Comparison of ENCODE assay signal across 19 mouse cellular contexts in genomic region chr3:115646993-115647392, GRCm38 (mm10).
DNase-seq lines count a peak whose midpoint lies in the region; ATAC-seq lines count a peak whose summit lies in the region.
"Had no signal": no experiment of that assay in that cellular context is flagged by ENCODE, and none has a peak within 500 bp of the region (broad histone marks: within the 10 kb centered on the region; RNA-seq: fewer than 3 reads in every experiment).

No protein-coding gene starts in this region.

- H3K4me3 ChIP-seq in forebrain, embryonic 11.5 days (ENCODE audit: low read depth, low read length): no peak overlapping the region
- no peak overlapping the region for H3K4me3 ChIP-seq in hindbrain, embryonic 14.5 days (replicated peaks; ENCODE audit: low read length)
- H3K4me3 ChIP-seq: erythroblast, embryonic 14.5 days; liver, embryonic 13.5 days; midbrain, embryonic 12.5 days had no signal

- WGBS in forebrain, embryonic 11.5 days: 72% methylated on average over 7 of the region's 7 CpGs
- WGBS in hindbrain, embryonic 14.5 days: 67% methylated on average over 7 of the region's 7 CpGs

- DNase-seq in kidney, adult 9 months: peak; percentile 17
- no peak for DNase-seq in kidney, adult 18-20 months
- DNase-seq in NIH3T3 (ENCODE audit: low read depth): peak; percentile 57
- peak; percentile 22 for DNase-seq in fibroblast of lung, adult 2 months (ENCODE audit: low read depth)
- DNase-seq in heart, postnatal 14 days: peak; percentile 14 to 30
- DNase-seq in right cerebral cortex, postnatal 10 days (ENCODE audit: low spot score in 2 of 2): no peak
- no peak for DNase-seq in forebrain, embryonic 11.5 days (ENCODE audit: low spot score)
- DNase-seq in hindbrain, embryonic 14.5 days (ENCODE audit: low spot score): no peak
- DNase-seq: cerebellum, postnatal 14 days; gastrocnemius, postnatal 36 days; liver, embryonic 13.5 days; lung, postnatal 10 days; right cerebral cortex, adult 18-20 months; thymus, postnatal 25 days had no signal

- no peaks in the 10 kb centered on the region for H3K9me3 ChIP-seq in forebrain, embryonic 11.5 days (ENCODE audit: control insufficient read depth, low read length)
- H3K9me3 ChIP-seq in hindbrain, embryonic 14.5 days (ENCODE audit: control insufficient read depth, low read length): no peaks in the 10 kb centered on the region
- H3K9me3 ChIP-seq: liver, embryonic 13.5 days; midbrain, embryonic 12.5 days had no signal

- H3K9ac ChIP-seq in forebrain, embryonic 11.5 days (ENCODE audit: low read length): no peak overlapping the region
- H3K9ac ChIP-seq in hindbrain, embryonic 14.5 days: no peak overlapping the region
- H3K9ac ChIP-seq: liver, embryonic 13.5 days; midbrain, embryonic 12.5 days had no signal

- intact Hi-C loops in heart, postnatal 14 days (cut with DNase I): no loop called here

- no peaks in the 10 kb centered on the region for H3K4me1 ChIP-seq in forebrain, embryonic 11.5 days (replicated peaks; ENCODE audit: control insufficient read depth, insufficient read depth, low read length)
- 0 out of 2 replicates have a peak, but pooled peaks cover 1% of the 10 kb centered on the region for H3K4me1 ChIP-seq in hindbrain, embryonic 14.5 days (replicated peaks; ENCODE audit: control insufficient read depth, insufficient read depth, low read length)

- ATAC-seq in forebrain, embryonic 11.5 days (replicated peaks; ENCODE audit: low FRiP score): no peak
- ATAC-seq in hindbrain, embryonic 14.5 days (ENCODE audit: low FRiP score): no peak
- ATAC-seq: CD4-positive, CD25-positive, alpha-beta regulatory T cell, adult 4 months; hindbrain, postnatal 0 days had no signal

- no peak overlapping the region for H3K4me2 ChIP-seq in forebrain, embryonic 11.5 days (ENCODE audit: low read depth, low read length, severe bottlenecking)
- H3K4me2 ChIP-seq in hindbrain, embryonic 14.5 days (replicated peaks): no peak overlapping the region
- H3K4me2 ChIP-seq: liver, embryonic 13.5 days; midbrain, embryonic 12.5 days had no signal

- H3K27me3 ChIP-seq in forebrain, embryonic 11.5 days (ENCODE audit: control insufficient read depth, insufficient read depth, low read length): no peaks in the 10 kb centered on the region
- H3K27me3 ChIP-seq in hindbrain, embryonic 14.5 days (ENCODE audit: control insufficient read depth, insufficient read depth, low read length): no peaks in the 10 kb centered on the region
- H3K27me3 ChIP-seq: liver, embryonic 13.5 days; midbrain, embryonic 12.5 days had no signal

- H3K36me3 ChIP-seq in forebrain, embryonic 11.5 days (ENCODE audit: control insufficient read depth, insufficient read depth, low read length): no peaks in the 10 kb centered on the region
- no peaks in the 10 kb centered on the region for H3K36me3 ChIP-seq in hindbrain, embryonic 14.5 days (replicated peaks; ENCODE audit: control insufficient read depth, insufficient read depth)
- H3K36me3 ChIP-seq: liver, embryonic 13.5 days; midbrain, embryonic 12.5 days had no signal

- H3K27ac ChIP-seq in forebrain, embryonic 11.5 days (ENCODE audit: low read depth, low read length): no peak overlapping the region
- H3K27ac ChIP-seq in hindbrain, embryonic 14.5 days: no peak overlapping the region
- H3K27ac ChIP-seq: hindbrain, postnatal 0 days; liver, embryonic 13.5 days; midbrain, embryonic 12.5 days; stomach, postnatal 0 days had no signal

Comparison
In these comparisons a context has a peak if more than half of its experiments do, and no peak if none do; other contexts are left out.
1. DNase-seq: peak in kidney, adult 9 months (single experiment), NIH3T3 (single experiment), fibroblast of lung, adult 2 months (single experiment) and heart, postnatal 14 days (2 of 2); none in kidney, adult 18-20 months (single experiment), right cerebral cortex, postnatal 10 days (0 of 2), forebrain, embryonic 11.5 days (single experiment) and hindbrain, embryonic 14.5 days (single experiment).